ENCODE assay signal across 8 mouse cellular contexts in the genomic region with DNA sequence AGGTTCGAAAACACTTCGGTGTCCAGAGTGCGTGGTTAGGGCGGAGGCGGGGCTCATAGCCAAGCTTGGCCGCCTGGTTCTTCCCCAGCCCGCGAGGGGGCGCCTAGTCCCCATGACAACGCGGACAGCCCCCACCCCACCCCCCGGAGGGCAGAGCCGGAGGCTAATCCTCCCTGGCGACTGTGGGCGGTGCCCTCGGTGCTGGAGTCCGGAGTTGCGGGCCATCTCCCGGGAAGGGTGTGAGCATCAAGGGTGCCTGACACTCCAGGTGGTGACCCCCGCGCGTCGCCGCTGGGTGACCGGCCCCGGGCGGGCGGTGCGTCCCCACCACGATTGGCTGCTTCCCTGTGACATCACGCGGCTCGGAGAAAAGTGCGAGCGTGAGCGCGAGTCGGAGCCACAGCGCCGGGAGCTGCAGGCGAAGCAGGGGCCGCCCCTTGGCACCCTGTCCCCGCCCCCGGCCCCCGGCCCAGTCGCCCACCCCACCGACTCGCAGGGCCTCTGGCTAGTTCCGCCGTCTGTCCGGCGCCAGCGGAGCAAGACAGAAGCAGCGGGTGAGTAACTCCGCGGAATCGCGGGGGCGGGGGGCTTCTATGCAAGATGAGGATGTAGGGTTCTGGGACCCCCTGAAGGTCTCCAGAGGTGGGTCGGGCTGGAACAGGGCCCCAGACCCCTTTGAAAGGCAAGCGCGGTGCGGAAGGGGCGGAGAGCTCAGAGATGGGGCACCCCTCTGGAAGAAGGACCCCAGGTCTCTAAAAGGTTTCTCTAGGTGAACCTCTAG. TPM values are rescaled to one million over a fixed set of nuclear protein-coding genes. Genes with fewer than 3 reads are reported as not detected.
DNase-seq lines count a peak whose midpoint lies in the region; ATAC-seq lines count a peak whose summit lies in the region.

No protein-coding gene starts in this region.

- peak; percentile 71 for DNase-seq in adrenal gland, postnatal 10 days
- DNase-seq in left cerebral cortex, adult 18-20 months (ENCODE audit: low spot score in 2 of 2): peak; percentile 80 to 87
- peak; percentile 75 to 78 for DNase-seq in right cerebral cortex, postnatal 36 days (ENCODE audit: low spot score in 2 of 2)

- under 1% methylated on average over 64 of the region's 64 CpGs for WGBS in hindbrain, embryonic 13.5 days

- H3K4me1 ChIP-seq in erythroblast, embryonic 14.5 days (ENCODE audit: control insufficient read depth): peaks cover 33% of the 10 kb centered on the region
- H3K4me1 ChIP-seq in hindbrain, embryonic 13.5 days (replicated peaks): peaks cover 32% of the 10 kb centered on the region

- ATAC-seq in CD4-positive, CD25-positive, alpha-beta regulatory T cell, adult 4 months: peak; percentile 36
- peak; percentile 72 for ATAC-seq in hindbrain, embryonic 13.5 days (ENCODE audit: low FRiP score)
- ATAC-seq in megakaryocyte, adult 5-6 weeks (ENCODE audit: poor library complexity, severe bottlenecking): peak; percentile 46
- no peak for ATAC-seq in activated CD4-positive, CD25-positive, alpha-beta regulatory T cell, adult 4 months

- H3K4me3 ChIP-seq in erythroblast, embryonic 14.5 days (replicated peaks): peak overlapping the region; percentile 47
- H3K4me3 ChIP-seq in hindbrain, embryonic 13.5 days: peak overlapping the region; percentile 56

- peak overlapping the region; percentile 63 for H3K9ac ChIP-seq in hindbrain, embryonic 13.5 days

- peaks cover 19% of the 10 kb centered on the region for H3K36me3 ChIP-seq in erythroblast, embryonic 14.5 days (ENCODE audit: control insufficient read depth)
- peaks cover 28% of the 10 kb centered on the region for H3K36me3 ChIP-seq in hindbrain, embryonic 13.5 days

- H3K9me3 ChIP-seq in erythroblast, embryonic 14.5 days (ENCODE audit: control insufficient read depth, low read length): no peaks in the 10 kb centered on the region; the same call in 1 of the 2 replicates
- no peaks in the 10 kb centered on the region for H3K9me3 ChIP-seq in hindbrain, embryonic 13.5 days

- H3K4me2 ChIP-seq in hindbrain, embryonic 13.5 days: peak overlapping the region; percentile 83

- H3K27me3 ChIP-seq in erythroblast, embryonic 14.5 days (ENCODE audit: control insufficient read depth): peaks cover 65% of the 10 kb centered on the region
- H3K27me3 ChIP-seq in hindbrain, embryonic 13.5 days: peaks cover 68% of the 10 kb centered on the region

- H3K27ac ChIP-seq in hindbrain, embryonic 13.5 days: no peak overlapping the region

RNA-seq across cellular contexts. Expression of a gene that starts 5.1 kb away (rescaled TPM):
- polyA plus RNA-seq in CD4-positive, CD25-positive, alpha-beta regulatory T cell, adult 4 months (2017; shearing (Covaris generic)): under 1 TPM in 1 of 2 experiments, not detected in 1; 0.30 TPM
- under 1 TPM; 0.18 to 0.27 TPM for total RNA-seq in adrenal gland, postnatal 10 days (2021)
- 0.03 TPM in 1 of 2 replicates, not detected in the other for polyA plus RNA-seq in erythroblast, embryonic 14.5 days (2012)
- polyA plus RNA-seq in hindbrain, embryonic 13.5 days (2015; fragmentation: Nextera tagmentation; extraction: Ambion mirVana): 1.0 and 1.1 TPM in 2 replicates
- total RNA-seq in left cerebral cortex, adult 18-20 months (2021): 10 to 100 TPM; 56.6 to 61.4 TPM
- total RNA-seq in megakaryocyte, adult 5-6 weeks (2015): not detected in 2 replicates
- not detected in 2 replicates for total RNA-seq in megakaryocyte, adult 5-6 weeks (2017)
- 1 to 10 TPM in 1 of 2 experiments, under 1 TPM in 1; 0.54 to 1.2 TPM for polyA plus RNA-seq in activated CD4-positive, CD25-positive, alpha-beta regulatory T cell, adult 4 months (2017; shearing (Covaris generic))

RNA-seq across cellular contexts. Expression of a gene that starts 10.1 kb away (rescaled TPM):
- polyA plus RNA-seq in CD4-positive, CD25-positive, alpha-beta regulatory T cell, adult 4 months (2017; shearing (Covaris generic)): 1 to 10 TPM; 1.9 to 3.1 TPM
- 10 to 100 TPM; 30.8 to 36.7 TPM for total RNA-seq in adrenal gland, postnatal 10 days (2021)
- 1.1 and 1.8 TPM in 2 replicates for polyA plus RNA-seq in erythroblast, embryonic 14.5 days (2012)
- 313 and 316 TPM in 2 replicates for polyA plus RNA-seq in hindbrain, embryonic 13.5 days (2015; fragmentation: Nextera tagmentation; extraction: Ambion mirVana)
- 10 to 100 TPM; 19.0 to 23.8 TPM for total RNA-seq in left cerebral cortex, adult 18-20 months (2021)
- total RNA-seq in megakaryocyte, adult 5-6 weeks (2015): 1.3 and 2.2 TPM in 2 replicates
- not detected in 2 replicates for total RNA-seq in megakaryocyte, adult 5-6 weeks (2017)
- 1 to 10 TPM; 1.2 to 2.0 TPM for polyA plus RNA-seq in activated CD4-positive, CD25-positive, alpha-beta regulatory T cell, adult 4 months (2017; shearing (Covaris generic))

RNA-seq across cellular contexts. Expression of a gene that starts 23.5 kb away (rescaled TPM):
- under 1 TPM; 0.82 to 0.86 TPM for polyA plus RNA-seq in CD4-positive, CD25-positive, alpha-beta regulatory T cell, adult 4 months (2017; shearing (Covaris generic))
- not detected for total RNA-seq in adrenal gland, postnatal 10 days (2021)
- not detected in 2 replicates for polyA plus RNA-seq in erythroblast, embryonic 14.5 days (2012)
- 0.13 and 0.25 TPM in 2 replicates for polyA plus RNA-seq in hindbrain, embryonic 13.5 days (2015; fragmentation: Nextera tagmentation; extraction: Ambion mirVana)
- not detected for total RNA-seq in left cerebral cortex, adult 18-20 months (2021)
- total RNA-seq in megakaryocyte, adult 5-6 weeks (2015): not detected in 2 replicates
- total RNA-seq in megakaryocyte, adult 5-6 weeks (2017): 0.69 TPM in 1 of 2 replicates, not detected in the other
- polyA plus RNA-seq in activated CD4-positive, CD25-positive, alpha-beta regulatory T cell, adult 4 months (2017; shearing (Covaris generic)): 1 to 10 TPM; 1.6 to 2.4 TPM

RNA-seq across cellular contexts. Expression of a gene that starts 53.7 kb away (rescaled TPM):
- 100 to 1,000 TPM; 131 to 138 TPM for polyA plus RNA-seq in CD4-positive, CD25-positive, alpha-beta regulatory T cell, adult 4 months (2017; shearing (Covaris generic))
- 10 to 100 TPM; 64.4 to 72.1 TPM for total RNA-seq in adrenal gland, postnatal 10 days (2021)
- polyA plus RNA-seq in erythroblast, embryonic 14.5 days (2012): 6.0 and 8.4 TPM in 2 replicates
- 25.0 and 26.0 TPM in 2 replicates for polyA plus RNA-seq in hindbrain, embryonic 13.5 days (2015; fragmentation: Nextera tagmentation; extraction: Ambion mirVana)
- total RNA-seq in left cerebral cortex, adult 18-20 months (2021): 100 to 1,000 TPM; 491 to 526 TPM
- 94.1 and 114 TPM in 2 replicates for total RNA-seq in megakaryocyte, adult 5-6 weeks (2015)
- total RNA-seq in megakaryocyte, adult 5-6 weeks (2017): 66.4 and 80.4 TPM in 2 replicates
- polyA plus RNA-seq in activated CD4-positive, CD25-positive, alpha-beta regulatory T cell, adult 4 months (2017; shearing (Covaris generic)): 100 to 1,000 TPM in 1 of 2 experiments, 10 to 100 TPM in 1; 98.3 to 132 TPM

Comparison
In these comparisons a context has a peak if more than half of its experiments do, and no peak if none do; other contexts are left out.
1. RNA of a gene that starts 10.1 kb away (polyA plus RNA-seq): 313 to 316 TPM in hindbrain, embryonic 13.5 days; 1.9 to 3.1 TPM in CD4-positive, CD25-positive, alpha-beta regulatory T cell, adult 4 months, 1.2 to 2.0 TPM in activated CD4-positive, CD25-positive, alpha-beta regulatory T cell, adult 4 months and 1.1 to 1.8 TPM in erythroblast, embryonic 14.5 days; every median in the first group is over 10 times any median in the second.
2. Peak in every context shown above with its lines, with median percentiles within 50 percentile points of each other: DNase-seq.